Mouse (Mus musculus) layer of hippocampus, adult 18-20 months (tissue): ENCODE data around the gene Usp45. TPM values are rescaled to one million over a fixed set of nuclear protein-coding genes. Genes with fewer than 3 reads are reported as not detected.

Source experiments
- total RNA-seq, 2 experiments: library from RNA; stranded (reverse); gene quantifications; 2 replicates each; pipeline ENCODE4 v1.2.3; 2021

The Usp45 gene
- total RNA-seq, 2 experiments from 2014 or later = 50.6 to 57.0 TPM

Other genes with a start within 250 kb of the Usp45 start
- not detected for gene Prdm13, start 81.2 kb upstream of the Usp45 start, total RNA-seq
- gene Ccnc, start 39.5 kb upstream of the Usp45 start, total RNA-seq = 10 to 100 TPM; 33.0 to 40.3 TPM
- 10 to 100 TPM; 23.8 to 24.6 TPM for gene Tstd3, start 56 bp downstream of the Usp45 start, total RNA-seq
- 100 to 1,000 TPM; 188 to 206 TPM for gene Pnisr, start 80.4 kb downstream of the Usp45 start, total RNA-seq
- gene Coq3, start 112.5 kb downstream of the Usp45 start, total RNA-seq = 10 to 100 TPM; 11.0 to 12.2 TPM
- 10 to 100 TPM; 47.8 to 49.8 TPM for gene Faxc, start 164.2 kb downstream of the Usp45 start, total RNA-seq